Mouse (Mus musculus) adrenal gland (tissue): ENCODE data around the gene Tgtp2.
"Not testable (repeated sequence)": the region's sequence is repeated elsewhere in the genome, so short reads cannot be mapped to it uniquely, and the experiment has no call there.

Experiments
- intact Hi-C: fragments of 180-260 bp; cut with DNase I; formaldehyde crosslinking; loops from one replicate; pipeline ENCODE4 v1.15.1; 2025

The Tgtp2 gene

DNA sequence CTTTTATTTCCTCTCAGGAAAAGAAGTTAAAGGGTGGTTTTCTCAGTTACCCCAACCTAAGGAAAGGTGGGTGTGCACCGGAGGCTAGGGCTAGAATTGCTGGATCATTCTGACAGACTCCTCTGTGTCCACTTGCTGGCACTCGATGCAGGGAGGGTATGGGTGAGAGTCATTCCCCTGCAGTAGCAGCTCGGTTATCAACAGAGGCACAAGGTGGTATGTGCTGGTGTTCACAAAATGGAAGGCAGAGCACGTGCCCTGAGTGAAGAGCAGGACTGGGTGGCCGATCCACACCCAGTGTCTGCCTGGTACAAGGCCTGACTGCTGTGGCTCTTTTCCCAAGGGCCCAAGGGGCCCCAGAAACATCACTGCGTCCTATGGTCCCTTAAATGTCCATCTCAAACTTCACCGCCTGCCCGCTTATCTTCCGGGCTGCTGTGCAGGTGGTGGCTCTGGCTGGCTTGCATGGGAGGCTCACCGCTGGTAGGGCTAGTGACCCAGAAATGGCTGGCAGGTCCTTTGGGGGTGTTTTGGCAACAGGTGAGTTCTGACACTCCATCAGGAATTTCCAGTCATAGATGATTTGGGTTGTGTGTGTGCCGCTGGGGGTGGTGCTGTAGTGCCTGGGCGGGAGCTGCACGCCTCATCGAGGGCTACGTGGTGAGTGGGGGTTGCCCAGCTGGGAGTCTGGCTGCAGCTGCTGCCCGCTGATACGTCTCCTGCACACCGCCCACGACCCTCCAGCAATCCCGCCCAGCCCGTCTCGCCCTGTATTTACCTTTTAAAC, 24.0 kb upstream of the Tgtp2 start:
- intact Hi-C loops = no loop called here

DNA sequence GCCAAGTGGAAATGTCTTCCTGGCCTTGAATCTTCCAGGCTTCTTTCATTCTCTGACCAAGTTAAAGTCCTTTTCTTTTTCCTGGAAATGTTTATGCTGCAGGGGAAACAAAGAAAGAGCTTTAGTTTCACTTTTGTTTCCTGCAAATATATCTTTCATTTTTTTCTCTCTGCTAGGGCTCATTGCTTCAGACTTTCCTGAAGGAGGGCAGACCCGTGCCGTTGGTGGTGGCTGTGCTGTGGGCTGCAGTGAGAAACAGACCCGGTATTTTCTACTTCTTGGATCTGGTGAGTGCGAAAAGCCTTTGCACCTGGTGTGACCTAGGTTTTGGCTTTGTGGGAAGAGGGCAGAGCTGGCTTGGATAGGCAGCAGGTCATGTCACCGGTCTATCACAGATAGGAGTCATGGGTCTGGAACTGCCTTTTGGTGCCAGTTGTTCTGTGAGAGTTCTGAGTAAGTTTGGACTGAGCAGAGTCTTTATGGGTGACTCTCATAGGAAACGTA, 22.9 kb upstream of the Tgtp2 start:
- intact Hi-C loops = no loop called here

DNA sequence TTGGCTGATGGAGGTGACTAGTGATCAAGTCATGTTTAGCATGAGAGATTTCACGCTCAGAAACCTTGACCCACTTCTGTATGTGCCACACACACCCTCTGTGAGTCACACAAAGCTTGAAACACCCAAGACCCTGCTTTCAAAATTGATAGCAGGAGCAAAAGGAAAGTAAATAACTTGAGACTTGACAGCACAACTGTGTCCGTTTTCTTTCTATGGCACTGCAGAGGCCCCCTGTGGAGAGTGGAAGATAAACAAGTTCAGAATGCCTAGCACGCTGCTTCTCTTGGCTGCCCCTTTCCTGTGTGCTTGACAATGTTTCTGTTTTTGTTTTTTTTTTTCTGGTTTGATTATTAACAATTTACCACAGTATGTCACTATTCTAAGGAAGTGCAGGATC, 20.9 kb upstream of the Tgtp2 start:
- intact Hi-C loops = loop anchor here (5.0 kb wide), 1 partner anchor 88 kb away; no protein-coding TSS in a partner anchor

DNA sequence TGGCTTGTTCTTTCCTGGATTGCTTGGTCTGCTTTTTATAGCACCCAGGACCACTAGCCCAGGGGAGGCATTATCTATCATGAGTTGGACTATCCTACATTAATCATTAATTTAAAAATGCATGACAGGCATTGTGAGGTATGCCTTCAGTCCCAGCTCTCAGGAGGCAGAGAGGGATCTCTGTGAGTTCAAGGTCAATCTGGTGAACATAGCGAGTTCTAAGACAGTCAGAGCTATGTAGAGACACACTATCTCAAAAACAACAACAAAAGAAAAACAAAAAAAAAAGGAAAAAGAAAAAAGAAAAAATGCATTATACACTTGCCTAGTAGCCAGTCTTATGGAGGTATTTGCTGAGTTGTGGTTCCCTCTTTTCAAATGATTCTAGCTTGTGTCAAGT, 20.4 kb upstream of the Tgtp2 start:
- intact Hi-C loops = loop anchor here (5.0 kb wide), 1 partner anchor 87 kb away; no protein-coding TSS in a partner anchor

DNA sequence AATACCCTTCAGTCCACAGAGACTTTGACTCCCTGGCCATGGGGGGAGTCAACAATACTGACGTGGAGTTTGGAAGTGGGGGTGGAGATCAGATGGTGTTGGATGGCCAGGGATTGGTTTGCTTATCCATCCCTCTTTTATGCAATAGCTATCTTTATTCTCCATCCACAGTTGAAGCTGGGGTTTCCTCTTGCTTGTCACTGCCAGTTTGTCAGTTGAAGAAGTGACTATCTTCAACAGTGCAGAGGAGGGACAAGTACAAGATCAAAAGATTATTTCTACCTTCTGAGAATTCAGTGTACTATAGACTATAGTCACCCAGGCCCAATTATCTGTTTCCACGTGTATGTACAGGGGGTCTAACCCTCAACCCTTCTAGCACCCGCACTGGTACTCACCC, 19.8 kb upstream of the Tgtp2 start:
- intact Hi-C loops = loop anchor here (5.0 kb wide), 1 partner anchor 87 kb away; no protein-coding TSS in a partner anchor

DNA sequence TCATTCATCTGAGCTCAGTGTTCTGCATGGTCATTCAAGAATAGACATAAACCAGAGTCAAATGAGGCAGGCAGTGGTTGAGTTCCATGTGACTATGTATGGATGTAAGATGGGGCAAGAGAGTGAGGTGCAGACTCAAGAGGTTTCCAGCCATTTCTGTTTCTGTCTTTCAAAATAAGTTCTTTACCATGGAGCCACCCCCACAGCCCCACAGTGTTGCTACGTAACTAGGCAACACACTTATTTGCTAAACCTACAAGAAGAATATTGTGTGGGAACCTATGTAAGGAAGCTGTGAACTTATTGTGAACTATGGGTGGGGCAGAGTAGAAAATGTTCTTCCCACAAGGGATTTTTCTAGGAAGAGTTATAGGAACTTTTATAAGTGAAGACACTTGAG, 19.1 kb upstream of the Tgtp2 start:
- intact Hi-C loops = loop anchor here (5.0 kb wide), 1 partner anchor 86 kb away; no protein-coding TSS in a partner anchor

DNA sequence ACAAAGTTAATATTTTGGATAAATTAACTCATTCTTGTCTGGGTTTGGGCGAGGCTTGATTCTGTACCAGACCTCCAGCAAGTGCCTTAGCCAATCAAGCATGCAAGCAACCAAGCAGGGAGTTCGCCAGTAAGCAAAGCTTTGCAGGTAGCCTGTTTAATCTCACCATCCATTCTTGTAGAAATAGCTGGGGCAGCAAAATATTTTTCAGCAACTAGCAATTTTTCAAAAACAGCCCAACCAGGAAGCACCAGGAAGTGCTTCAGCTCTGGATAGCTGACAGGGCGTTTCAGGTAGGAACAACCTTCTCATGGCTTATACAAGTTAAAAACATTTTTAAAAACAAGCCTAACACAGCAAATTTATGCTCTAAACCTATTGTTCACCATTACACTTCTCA, 17.9 kb upstream of the Tgtp2 start:
- intact Hi-C loops = loop anchor here (5.0 kb wide), 1 partner anchor 85 kb away; no protein-coding TSS in a partner anchor

DNA sequence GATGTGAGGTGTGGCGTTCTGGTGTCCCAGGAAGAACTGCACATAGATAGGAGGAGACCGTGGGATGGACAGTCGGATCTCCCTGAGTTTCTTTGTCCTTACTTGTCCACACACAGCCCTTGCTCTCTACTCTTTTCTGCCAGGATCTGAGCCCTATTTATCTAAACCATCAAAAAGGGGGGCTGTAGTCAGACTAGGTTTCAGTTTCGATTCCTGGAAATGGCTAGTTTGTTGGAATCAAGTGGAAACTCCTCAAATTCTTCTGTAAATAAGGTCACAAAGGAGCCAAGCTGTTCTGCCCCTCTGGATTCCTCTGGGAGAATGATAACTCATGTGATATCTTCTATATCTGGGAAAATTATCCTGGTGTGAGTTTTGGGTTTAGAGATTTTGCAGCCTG, 17.4 kb upstream of the Tgtp2 start:
- intact Hi-C loops = loop anchor here (5.0 kb wide), 1 partner anchor 84 kb away; no protein-coding TSS in a partner anchor

DNA sequence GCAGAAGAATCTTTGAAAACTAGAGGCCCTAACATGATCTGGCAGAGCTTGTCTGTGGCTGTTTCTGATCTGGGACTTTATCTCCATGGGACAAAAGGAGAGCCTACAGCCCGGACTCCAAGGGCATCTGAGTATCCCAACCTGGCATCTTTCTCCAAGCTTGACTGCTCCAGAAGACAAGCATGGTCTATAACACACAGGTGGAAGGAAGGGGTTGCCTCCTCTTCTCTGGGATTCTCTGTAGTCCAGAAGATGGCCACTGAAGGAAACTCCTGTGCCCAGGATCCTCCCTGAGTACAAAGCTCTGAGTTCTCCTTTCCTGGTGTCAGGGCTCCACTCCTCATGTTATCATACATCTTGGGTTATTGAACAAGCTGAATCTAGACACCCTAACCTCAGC, 16.6 kb upstream of the Tgtp2 start:
- intact Hi-C loops = loop anchor here (5.0 kb wide), 1 partner anchor 83 kb away; no protein-coding TSS in a partner anchor

DNA sequence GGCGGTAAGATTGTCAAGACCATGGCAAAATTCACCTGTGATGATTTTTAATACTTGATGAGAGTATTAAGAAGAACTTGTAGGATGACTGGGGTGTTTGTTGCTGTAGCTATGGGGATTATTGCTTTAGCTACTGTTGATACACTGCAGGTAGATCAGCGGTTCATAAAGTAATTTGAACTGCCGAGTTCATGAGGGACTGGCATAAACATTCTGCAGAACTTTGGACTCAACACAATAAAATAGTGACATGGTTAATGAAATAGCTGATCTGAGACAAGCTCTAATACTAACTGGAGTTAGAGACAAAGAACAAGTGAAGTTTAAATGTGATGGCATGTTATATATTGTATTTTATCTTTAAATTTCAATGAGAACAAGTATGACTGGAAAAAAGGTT, 14.7 kb upstream of the Tgtp2 start:
- intact Hi-C loops = loop anchor here (1.0 to 10.0 kb wide), 2 partner anchors 156 to 174 kb away; partner anchors contain the start of gene Gm5431

DNA sequence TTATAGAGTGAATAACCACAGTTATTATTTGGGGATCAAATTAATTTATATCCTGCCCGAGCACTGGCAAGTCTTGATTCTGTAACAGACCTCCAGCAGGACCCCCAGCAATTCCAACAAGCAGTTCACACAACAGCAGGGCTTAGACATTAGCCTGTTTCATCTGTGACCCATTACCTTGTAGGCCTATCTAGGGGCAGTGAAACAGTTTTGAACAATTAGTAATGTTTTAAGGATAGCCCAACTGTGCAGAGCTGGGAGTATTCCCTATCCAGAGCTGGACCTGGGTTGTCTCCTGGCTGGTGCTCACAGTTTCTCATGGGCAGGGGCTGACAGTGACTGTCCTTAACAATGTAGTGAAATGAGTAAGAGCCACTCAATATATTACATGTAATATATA, 13.0 kb upstream of the Tgtp2 start:
- intact Hi-C loops = loop anchor here (10.0 kb wide), 1 partner anchor 172 kb away; the partner anchor contains the start of gene Gm5431

DNA sequence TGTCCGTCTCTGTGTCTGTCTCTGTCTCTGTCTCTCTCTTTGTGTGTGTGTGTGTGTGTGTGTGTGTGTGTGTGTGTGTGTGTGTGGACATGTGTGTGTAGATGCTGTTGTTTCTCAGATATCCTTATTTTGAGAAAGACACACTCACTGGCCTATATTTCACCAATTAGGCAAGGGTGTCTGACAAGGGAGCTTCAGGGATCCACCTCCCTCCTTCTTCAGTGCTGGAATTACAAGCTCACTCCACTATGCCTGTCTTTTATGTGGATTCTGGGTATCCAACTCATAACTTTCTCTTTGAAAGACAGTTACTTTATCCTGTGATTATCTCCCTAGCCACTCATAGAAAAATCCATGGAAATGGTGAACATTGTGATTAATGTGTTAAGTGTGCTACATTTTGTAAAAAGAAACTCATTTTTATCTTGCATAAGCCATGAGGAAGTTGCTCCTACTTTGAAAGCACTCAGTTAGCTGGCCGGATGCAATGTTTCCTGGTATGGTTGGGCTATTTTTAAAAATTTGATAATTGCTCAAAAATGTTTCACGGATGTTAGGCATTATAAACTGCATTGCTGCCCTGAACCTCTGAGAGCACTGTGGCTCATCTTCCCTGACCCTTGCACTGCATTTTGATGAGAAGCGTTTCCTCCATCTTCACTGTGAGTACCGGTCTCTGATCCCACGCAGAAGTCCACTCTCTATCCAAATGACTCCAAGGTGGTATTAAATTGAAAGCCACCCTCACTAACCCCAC, 12.2 kb upstream of the Tgtp2 start, which contains the start of gene Ifi47:
Gene Ifi47 (plus strand): TSS at position 587 of the 757 bp plus-strand sequence.
- intact Hi-C loops = loop anchor here (10.0 kb wide), 1 partner anchor 171 kb away; the partner anchor contains the start of gene Gm5431

DNA sequence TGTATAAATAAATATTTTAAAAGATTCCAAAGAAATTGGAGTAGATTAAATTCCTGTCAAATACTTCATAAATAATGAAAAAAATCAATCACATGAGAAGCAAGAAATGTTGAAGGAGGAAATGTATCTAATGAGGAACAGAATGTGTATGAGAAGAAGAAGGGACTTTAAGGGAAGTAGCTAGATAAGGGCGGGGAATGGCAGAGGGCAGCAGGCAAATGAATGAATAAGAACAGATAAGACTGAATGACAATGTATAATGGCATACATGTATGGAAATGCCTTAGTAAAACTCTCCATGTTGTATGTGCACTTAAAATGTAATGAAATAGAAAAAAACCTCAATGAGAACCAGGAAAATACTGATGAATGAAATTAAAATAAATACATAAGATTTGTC, 4.4 kb upstream of the Tgtp2 start:
- intact Hi-C loops = loop anchor here (5.0 kb wide), 1 partner anchor 71 kb away; no protein-coding TSS in a partner anchor

DNA sequence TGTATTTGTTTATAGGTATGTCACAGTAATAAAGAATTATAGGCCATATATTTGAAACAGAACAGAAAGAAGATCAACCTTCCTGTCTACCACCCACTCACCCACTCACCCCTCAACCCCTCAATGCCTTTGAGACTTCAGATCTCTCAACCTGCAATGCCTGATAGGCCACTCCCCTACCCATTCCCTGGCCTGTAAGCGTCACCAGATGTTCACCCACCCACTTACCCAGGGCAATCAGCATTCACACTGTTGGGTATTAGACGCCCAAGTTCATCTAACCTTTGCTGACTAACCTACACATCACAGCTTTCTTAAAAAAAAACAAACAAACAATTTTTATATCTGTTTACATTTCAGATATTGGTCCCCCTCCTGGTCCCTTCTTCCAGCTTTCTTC, 2.1 kb downstream of the Tgtp2 start:
- intact Hi-C loops = not testable (repeated sequence)

DNA sequence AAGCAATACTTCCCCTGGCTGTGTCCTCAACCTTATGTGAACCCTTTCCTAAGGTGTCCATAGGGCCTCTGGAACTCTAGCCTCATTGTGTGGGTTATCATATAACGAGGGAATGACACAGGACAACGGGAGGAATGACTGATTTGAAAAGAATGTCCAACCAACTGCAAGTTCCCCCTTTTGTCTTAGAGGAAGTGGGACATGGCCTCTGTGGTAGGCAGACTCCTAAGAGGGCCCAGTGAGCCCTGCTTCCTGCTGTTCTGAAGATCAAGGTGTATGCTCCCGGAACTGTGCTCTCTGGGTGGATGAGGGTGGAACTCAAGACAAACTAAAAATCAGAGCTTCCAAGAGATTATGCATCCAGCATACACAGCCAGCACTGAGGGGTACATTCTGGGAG, 3.9 kb downstream of the Tgtp2 start:
- intact Hi-C loops = not testable (repeated sequence)

DNA sequence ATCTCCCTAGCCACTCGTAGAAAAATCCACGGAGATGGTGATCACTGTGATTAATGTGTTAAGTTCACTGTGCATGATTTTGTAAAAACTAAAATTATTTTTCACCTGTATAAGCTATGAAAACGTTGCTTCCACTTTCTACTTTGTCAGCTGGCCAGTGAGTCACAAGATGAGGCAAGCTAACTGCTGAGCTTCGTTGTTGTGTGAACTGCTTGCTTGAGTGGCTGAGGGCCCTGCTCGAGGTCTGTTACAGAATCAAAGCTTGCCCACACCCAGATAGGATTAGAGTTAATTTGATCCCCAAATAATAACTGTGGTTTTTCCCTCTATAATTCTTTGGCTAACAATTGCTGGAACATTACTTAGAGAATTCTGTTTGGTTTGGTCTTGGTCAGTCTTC, 12.1 kb downstream of the Tgtp2 start:
- intact Hi-C loops = not testable (repeated sequence)

DNA sequence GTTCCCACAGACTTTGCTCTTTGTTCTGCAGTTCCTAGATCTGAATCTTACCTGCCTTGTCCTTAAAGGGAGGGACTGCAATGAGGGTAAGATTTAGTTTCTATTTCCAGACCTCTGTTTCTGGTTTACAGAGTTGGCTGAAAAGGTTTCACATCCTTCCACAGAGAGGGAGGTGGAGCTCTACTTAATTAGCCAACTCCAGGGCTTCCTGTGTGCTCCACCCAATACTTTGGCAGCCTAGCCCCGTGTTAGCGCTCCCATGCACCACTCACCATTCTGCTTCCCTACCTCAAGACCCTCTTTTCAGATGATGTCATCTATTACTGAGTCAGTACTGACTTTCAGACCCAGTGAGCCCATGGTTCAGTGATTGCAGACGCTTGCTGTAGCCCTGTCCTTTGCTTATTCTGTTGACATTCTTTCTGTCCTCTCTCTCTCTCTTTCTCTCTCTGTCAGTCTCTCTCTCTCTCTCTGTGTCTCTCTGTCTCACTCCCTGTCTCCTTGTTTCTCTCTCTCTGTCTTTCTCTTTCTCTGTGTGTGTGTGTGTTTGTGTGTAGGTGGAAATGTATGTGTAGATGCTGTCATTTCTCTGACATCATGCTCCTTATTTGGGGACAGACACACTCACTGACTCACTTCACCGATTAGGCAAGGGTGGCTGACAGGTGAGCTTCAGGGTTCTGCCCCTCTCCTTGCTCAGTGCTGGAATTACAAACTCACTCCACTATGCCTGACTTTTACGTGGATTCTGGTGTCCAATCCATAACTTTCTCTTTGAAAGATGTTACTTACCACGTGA, 12.7 kb downstream of the Tgtp2 start, which contains the start of gene 9930111J21Rik2:
Gene 9930111J21Rik2 (minus strand): TSS at position 150 of the 799 bp plus-strand sequence.
- intact Hi-C loops = not testable (repeated sequence)

DNA sequence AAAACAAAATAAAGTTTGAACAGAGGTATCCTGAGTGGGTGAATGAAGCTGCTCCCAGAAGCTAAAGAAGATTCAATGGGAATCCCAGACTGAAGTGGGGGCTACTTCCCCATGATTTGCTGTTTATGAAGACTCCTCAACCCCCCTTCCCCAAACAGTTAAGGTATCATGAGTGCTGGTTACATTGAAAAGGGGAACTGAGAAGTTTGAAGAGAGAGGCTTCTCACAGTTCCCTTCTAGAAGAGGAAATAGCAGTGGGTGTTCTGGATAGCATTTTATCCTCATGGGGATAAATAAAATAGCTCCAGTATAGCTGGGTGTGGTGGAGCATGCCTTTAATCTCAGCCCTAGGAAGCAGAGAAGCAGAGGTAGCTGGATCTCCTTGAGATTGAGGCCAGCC, 13.9 kb downstream of the Tgtp2 start:
- intact Hi-C loops = not testable (repeated sequence)

DNA sequence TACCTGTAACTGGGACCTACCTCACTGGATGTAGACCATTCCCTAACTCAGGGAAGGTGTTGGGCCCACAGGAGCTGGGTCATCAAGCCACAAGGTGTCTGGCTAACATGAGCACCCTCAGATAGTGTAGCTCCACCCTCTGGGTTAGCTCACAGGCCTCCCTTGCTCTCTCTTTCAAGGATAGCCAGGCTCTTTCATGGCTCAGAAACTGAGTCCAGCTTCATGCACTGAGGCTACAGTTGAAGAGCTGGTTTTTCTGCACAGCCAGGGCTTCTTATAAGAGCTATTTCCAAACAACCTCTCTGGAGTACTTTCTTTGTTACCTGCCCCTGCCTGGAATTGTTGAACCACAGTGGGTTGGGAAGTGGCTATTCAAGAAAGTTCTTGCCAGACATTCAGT, 51.9 kb downstream of the Tgtp2 start:
- intact Hi-C loops = not testable (repeated sequence)
